Mouse (Mus musculus) left cerebral cortex, adult 8-10 months (tissue): ENCODE results near the gene Maml3. TPM values are rescaled to one million over a fixed set of nuclear protein-coding genes. Genes with fewer than 3 reads are reported as not detected.
A peak's percentile ranks its signal among the peaks of the same experiment; 100 is the strongest.

Experiments
- DNase-seq, 2 experiments: peaks; one replicate each; pipeline ENCODE4 v3.0.0; 2022; ENCODE audit warnings: low spot score in 2 of 2
- total RNA-seq, 4 experiments: library from RNA; stranded (reverse); gene quantifications; 2 replicates each; pipeline ENCODE4 v1.2.4; 2022

Gene Maml3
- total RNA-seq, 4 experiments from 2014 or later = 6.7 to 8.3 (median 7.1) TPM

DNA sequence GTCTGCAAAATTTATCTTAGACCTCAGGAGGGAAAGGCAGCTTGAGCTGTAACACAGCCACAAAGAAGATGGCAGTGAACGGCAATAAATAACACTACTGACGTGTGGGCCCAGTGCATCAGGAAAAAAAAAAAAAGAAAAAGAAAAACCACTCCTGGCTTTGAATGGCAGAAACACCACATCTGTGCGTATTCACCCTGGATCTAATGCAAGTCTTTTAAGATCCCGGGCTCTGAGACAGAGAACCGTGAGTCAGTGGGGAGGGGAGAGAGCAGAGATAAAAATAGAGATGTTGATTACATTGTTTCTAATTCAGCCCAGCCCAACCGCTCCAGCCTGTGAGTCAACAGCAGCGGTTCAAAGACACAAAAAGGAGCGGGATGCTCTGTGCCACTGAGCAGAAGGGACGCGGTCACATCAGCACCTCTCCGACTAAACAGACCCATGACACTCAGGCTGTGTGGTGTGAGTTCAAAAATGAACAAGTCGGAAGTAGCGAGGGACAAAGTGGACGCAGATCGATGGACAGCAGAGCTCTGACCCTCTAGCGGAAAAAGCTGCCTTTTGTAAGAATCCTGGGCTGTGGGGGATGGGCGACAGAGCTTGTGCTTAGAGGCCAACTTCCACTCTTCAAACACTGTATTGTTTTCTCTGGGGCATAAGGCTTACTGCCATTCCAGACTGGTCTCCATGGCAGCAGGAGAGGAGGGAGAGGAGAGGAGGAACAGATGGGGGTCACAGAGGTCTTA, 316.1 kb downstream of the Maml3 start:
- DNase-seq = peak; percentile 50 to 54

DNA sequence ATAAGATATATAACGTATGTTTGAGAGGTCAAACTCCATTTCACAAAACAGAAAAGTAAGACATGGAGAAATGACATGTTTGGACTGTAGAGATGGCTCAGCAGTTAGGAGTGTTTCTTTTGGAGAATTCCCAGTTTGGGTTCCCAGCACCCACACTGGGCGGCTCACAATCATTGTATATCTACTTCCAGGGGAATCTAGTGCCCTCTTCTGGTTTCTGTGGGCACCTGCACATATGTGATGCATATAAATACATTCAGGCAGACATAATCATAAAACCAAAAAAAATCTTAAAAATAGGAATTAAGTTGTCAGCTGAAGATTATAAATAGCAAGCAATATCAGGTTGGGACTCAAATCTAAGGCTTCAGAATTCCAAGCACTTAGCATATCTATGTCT, 316.9 kb downstream of the Maml3 start:
- no peak for DNase-seq

DNA sequence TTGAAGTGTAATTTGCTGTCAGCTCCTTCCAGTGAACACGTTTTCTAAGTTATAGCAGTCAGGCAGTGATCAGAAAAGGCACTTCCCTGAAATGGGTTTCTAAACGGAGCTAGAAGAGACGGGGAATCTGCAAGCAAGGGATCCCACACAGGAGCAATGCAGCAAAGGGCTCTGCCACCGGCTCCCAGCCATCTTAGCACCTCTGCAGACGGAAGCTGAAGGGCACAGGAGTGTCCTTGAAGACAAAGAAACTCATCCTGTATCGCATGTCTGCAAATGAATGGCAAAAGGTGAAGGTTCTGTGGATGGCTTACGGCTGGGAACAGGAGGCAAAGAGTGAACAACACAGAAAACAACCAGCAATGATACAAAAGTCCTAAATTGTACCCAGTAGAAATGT, 319.1 kb downstream of the Maml3 start:
- no peak for DNase-seq

DNA sequence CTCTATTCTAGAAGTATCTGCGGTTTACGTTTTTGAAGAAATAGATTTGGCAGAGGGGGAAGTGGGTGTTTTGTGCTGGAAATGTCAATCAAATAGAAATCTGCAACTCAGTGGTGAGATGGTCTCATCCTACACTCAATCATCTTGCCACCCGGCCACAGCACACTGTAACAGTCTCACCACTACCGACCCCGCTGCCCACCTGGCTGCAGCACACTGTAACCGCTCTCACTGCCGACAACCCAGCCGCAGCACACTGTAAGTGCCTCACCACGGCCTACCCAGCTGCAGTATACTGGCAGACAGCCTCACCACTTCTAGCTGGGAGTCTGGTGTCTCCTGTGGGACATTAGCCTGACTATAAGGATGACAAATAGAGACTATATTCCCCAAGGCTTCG, 322.7 kb downstream of the Maml3 start:
- no peak for DNase-seq

DNA sequence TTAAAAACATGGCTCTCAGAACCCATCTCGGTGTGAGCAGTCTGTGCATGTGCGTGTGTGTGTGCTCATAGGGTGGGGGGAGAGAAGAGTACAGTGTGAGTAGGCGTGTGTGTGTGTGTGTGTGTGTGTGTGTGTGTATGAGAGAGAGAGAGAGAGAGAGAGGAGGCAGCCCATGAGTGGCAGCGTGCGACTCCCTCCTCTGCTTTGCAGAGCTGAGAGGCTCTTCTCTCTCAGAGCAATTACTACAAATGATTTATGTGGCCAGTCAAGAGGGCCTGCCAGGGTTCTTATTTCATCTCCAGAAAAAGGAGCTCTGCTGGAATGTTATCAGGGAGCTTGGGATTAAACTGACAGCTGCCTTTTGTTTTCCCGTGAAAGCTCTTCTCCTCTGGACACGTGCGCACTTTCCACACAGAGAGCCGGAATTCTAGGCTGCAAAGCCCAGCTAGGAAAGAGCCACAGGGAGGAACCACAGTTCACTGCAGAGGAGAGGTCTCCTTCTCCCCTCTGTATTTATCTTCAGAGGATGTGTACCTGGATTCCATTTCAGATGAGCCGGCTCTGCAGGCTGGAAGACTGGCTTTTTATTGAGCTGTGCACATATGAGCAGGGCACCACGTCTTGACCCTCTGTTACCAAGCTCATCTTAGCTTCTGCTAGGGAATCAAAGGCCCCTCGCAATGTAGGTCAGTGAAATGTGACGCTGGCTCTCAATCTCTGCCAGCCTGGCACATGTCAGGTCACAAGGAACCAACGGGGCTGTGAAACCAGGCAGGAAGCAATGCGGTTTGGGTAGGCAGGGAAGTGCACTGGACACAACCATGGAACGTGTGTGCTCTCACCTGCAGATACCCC, 325.9 kb downstream of the Maml3 start:
- no peak for DNase-seq

DNA sequence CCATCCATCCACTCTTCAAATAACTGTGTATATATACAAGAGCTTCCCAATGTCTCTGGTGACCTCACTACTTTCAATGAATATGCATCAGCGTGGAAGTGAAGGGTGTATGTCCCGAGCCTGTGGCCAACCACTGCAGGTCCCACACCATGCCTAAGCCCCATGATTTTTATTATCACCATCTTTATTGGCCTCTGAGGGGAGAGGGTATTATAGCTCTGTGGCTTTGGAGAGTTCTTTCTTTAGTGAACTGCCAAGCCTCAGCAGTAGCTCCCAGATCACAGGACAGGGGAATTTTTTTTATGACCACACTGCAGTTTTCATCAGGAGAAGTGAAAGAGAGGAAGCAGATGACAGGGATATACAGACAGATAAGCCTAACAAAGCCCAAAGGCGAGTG, 326.7 kb downstream of the Maml3 start:
- DNase-seq = no peak

DNA sequence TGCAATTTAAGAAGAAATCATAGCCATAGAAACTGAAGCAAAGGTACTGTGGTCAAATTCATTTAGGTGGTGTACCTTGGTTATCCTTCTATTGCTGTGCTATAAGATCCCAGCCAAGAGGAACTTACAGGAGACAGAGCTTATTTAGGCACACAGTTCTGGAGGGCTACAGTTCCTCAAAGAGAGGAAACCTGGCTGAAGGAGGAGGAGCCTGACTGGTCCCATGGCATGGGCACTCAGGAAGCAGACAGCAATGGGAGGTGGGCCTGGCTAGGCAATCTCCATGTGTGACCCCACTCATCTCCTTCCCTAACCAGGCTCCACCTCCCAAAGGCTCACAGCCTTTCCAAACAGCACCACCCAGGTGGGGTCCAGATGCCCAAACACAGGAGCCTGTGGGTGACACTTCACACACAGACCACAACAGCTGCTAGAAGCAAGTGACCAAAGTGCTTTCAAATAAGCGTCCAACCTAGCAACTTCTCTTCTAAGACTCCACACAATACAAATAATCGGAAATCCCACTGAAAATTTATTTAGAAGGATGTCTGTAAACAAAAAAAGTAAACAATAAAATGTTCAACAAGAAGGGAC, 328.8 kb downstream of the Maml3 start:
- no peak for DNase-seq

DNA sequence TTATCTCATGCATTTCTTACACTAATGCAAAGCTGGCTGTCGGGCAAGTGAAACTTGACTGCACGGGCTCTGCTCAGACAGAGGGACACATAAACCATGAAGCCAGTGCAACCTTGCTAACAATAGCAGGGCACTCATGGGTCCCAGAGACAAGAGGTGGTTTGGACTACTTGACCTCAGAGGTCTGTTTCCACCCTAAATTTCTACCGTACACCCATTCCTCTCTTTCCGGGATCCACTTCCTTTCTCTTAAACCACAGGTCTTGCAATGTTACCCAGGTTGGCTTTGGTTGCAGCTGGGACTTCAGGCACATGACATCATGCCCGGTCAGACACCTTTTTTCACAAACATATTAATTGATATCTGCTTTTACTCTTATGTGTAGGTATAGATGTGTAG, 331.3 kb downstream of the Maml3 start:
- no peak for DNase-seq

DNA sequence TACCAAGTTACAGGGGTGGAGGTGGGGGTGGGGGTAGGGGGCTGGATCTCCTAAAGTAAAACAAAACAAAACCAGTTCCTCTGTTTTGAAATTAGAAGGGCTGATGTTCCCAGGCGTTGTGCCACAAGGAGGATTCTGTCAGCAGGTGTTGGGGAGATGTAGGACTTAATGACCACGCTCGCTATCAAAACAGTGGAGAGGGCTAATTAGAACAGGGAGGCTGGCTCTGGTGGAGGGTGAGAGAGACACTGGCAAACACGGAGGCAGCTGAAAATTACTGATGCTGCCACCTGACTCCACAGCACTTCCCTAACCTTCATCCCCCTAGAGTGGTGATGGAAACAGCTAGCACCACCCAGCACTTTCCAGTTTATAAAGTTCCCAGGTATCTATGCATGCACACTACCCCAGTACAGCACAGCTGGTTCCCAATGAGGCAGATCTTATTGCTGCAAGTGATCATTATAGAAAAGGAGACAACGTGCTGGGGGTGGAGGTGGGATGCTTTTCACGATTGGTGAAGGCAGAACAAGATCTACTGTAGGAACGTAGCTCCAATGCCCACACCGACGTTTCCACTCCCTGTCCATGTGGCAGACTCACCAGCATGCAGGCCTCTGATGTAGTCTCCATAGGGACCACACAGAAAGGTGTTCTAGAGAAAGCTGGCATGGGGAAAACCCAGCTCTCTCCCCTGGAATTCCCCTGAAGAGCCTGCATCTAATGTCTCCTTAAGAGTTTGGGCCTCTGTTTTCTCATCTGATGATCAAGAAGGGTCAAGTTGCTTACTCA, 332.8 kb downstream of the Maml3 start:
- DNase-seq = no peak

DNA sequence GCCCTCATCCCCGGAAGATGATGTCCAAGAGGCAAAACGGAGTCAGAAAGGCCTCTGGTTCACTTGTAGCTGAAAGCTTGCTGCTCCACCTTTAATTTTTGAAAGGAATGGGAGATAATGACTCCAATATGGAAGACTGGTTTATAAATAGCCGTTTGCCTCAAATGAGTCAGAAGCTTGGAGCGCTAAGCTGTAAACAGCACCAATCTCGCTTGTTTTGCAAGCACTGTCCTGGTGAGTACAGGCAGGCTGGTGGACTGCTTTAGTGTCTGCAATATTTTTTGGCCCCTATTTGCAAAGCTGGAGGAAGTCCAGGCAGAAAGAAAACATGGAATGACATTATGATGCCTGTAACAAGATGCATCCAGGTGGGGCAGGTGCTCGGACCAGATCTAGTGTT, 335.7 kb downstream of the Maml3 start:
- no peak for DNase-seq

DNA sequence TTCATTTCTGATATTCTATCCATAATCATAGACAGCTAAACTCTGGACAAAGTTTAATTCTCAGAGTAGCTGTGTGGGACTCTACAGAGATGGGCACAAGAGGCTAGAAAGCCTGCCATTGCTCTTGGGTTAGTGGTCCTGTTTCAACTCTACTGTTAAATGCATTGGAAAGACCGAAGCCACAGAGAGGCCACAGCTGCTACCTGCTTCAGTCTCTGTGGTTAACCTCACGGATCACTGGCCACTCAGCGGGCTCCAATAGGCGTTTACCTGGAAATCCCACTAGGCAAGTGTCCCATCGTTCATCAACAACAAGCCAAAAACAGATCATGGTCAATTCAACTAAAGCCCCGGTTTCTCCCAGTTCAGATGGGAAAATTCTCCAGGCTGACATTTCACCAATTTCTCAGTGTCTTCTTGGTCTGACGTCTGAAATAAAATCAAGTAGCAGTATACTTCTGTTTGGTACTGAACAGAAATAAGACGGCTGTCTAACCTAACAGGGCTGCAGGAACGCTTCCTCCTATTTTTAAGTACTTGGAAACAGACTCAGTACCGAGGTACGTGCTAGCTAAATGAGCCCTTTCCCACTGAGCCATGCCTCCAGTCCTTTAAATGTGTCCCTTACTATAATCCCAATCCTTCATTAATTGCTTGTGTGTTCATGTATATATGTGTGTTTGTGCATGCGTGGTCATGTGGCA, 339.5 kb downstream of the Maml3 start:
- no peak for DNase-seq

DNA sequence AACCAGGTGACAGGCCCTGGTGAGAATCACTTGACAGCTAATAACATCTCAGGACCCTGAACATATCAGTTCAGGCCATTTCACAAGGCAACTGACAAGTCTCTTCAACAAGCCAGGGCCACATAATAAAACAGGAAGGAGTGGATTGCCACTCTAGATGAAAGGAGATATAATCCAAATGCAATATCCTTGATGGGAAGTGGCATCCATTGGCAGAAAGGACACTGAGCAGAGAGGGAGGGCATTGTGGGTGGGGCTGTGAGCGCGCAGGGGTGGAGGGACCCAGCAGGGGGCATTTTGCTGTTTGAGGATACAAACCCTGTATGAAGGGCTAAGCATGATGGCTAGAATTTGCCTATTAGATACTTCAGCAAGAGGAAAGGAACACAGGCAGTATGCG, 340.7 kb downstream of the Maml3 start:
- DNase-seq = no peak

DNA sequence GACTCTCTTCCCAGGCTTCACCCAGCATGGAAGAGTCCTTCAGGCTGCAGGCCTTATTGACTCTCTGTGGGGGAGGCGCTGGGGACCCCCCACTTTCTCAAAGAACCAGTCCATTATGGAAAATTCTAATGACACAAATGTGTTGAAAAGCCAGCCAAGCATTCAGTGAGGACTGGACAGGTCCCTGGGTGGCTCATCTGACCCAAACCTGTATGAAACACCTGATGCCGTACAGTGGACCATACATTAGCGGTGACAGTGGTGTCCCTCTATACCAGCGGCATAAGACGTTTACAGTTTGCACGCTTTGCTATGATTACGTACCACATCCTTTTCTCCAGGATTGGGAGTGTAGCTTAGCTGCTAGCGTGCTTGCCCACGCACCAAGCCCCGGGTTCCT, 342.0 kb downstream of the Maml3 start:
- no peak for DNase-seq

DNA sequence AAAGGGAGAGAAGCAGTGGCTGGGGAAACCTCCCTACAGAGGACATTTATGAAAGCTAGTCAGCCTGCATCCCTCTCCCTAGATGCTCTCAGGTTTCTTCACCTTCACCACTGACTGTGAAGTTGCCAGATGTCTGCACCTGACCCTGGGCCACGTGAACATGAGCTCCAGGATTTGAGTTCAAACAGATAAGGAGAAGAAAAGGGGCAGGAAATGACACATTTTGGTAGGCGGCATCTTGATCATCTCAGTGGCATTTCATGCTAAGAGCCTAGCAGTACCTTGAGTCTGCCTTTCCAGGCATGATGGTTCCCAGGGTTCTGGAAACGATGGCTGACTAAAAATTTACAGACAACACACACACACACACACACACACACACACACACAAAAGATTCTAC, 345.3 kb downstream of the Maml3 start:
- no peak for DNase-seq

DNA sequence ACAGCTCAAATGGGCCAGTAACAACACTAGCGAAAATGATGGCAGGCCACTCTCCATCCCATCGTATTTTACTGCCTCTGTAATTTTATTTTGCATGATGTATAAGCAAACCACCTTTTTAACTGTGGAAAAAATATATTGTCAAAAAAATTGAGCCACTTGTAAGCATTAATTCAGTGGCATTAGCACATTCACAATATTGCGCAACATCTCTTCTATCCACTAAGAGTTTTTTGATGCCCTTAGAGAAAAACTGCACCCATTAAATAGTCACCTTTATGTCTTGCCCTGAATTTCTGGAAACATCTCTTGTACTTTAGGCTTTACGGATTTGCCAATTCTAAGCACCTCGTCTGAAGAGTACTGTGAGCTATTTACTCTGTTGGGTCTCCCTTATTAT, 347.8 kb downstream of the Maml3 start:
- no peak for DNase-seq

DNA sequence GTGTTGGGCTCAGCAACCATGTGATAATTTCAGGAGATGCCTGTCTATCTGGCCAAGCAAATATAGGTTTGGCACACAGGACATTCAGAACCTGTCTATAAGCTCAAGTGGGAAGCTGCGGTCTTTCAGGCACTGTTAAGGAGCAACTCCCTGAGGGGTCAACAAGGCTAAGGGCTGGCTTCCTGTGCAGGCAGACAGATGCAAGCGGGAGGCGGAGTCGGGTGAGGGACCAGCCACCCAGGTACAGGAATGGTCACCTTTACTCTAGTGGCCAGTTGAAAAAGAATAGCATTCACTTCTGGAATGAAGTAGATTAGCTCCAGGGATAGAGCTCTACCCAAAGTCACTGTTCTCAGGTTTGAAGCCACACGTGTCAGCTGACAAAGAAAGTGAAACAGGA, 348.6 kb downstream of the Maml3 start:
- no peak for DNase-seq

DNA sequence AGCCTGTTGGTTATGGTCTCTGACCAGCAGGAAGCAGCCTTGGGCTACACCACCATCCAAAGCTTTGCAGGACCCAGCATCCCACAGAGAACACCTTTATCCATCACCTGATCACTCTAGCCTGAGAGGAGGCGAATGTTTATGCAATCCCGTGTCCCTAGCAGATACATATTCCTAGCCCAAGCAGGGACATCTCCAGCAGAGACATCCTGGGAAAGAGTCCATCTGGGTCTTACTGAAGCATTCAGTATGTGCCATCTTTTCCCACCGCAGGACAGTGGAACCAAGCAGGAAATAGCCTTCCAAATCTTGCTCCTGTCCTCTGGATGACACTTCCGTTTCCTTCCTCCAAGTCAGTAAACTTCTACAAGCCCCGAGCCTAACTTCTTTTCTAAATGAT, 351.6 kb downstream of the Maml3 start:
- DNase-seq = no peak

DNA sequence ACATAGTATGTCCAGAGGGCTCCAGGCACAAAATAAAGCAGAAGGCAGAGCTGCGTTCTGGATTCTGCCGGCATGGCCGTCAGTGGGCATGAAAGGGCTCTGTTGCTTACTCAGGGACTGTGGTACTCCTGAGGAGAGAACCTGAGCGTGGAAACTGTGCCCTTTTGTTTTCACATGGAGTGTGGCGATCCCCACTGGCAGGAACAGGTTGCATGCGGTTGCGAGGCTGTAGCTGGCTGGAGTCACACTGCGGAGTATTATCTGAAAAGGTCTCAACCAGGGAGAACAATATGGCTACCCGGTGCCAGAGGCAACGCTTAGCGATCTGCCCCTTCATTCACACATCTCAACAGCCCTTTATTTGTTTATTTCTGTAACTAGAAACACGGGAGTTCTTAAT, 353.4 kb downstream of the Maml3 start:
- DNase-seq = no peak

DNA sequence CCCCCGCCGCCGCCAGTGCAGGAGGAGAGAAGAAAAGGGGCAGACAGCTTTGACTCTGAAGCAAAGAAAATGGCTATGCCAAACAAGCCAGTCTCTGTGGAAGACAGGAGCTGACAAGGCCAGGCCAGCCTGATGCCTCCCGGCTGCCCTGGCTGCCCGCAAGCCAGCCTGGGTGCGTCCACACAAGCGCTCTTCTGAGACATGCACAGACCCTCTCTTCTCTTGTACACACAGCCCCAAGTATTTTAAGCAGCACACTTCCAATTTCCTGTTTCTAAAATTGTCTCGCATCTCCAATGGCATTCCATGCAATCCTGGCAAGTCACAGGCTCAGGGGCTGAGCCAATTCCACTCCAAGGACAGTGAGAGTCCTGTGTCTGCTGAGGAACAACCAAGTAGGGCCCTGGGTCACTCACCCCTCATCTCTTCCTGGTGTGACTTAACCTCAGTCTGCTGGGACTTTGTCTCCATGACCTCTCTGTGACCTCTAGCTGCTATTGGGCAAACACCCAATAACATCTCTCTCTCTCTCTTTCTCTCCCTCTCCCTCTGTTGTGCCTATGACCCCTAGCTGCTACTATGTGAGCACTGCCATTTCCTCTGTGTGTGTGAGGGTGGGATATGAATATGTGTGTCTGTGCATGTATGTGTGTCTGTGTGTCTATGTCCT, 354.9 kb downstream of the Maml3 start:
- DNase-seq = peak in 1 of 2 experiments; percentile 25

DNA sequence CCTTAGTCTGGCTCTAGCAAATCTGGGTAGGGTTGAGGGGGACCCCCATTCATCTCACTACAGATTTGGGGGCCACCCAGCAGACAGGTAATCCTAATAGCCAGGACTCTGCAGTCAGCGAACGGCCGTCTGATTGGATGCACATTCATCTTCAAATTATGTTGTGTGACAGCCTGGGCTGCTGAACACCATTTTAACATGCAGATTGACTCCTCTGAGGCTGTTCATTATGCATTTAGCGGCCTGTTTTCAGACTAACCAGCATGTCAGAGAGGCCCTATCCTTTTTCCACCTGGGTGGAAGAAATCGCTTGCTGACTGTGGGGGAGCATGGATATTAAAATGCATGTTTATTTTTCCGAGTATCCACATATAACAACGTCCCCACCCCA, 355.5 kb downstream of the Maml3 start:
- DNase-seq = no peak
